Mouse (Mus musculus) CH12.LX (cell line): ENCODE results near the gene Samd5. TPM values are rescaled to one million over a fixed set of nuclear protein-coding genes. Genes with fewer than 3 reads are reported as not detected.

ENCODE experiments used
- DNase-seq: peaks from one replicate; pipeline ENCODE4 v3.0.0-alpha.2; 2013; ENCODE audit errors: extremely low read depth
- H3K27ac ChIP-seq: 2 replicates; pipeline ENCODE4 v1.5.1; 2012; ENCODE audit warnings: low read depth, mild to moderate bottlenecking, control low read depth, moderate library complexity; ENCODE audit not compliant: insufficient read depth
- H3K27me3 ChIP-seq: replicated peaks from 2 replicates; pipeline ENCODE3; 2012; ENCODE audit warnings: inconsistent platforms
- H3K36me3 ChIP-seq, 2 experiments: replicated peaks in 1 of 2; 2 replicates each; pipeline versions ENCODE3 to v1.6.1; 2012; ENCODE audit warnings: inconsistent platforms in 1 of 2, low read length in 1 of 2, mild to moderate bottlenecking in 1 of 2, mixed read lengths in 1 of 2, moderate library complexity in 1 of 2; ENCODE audit not compliant: control insufficient read depth in 1 of 2, insufficient read depth in 1 of 2
- H3K4me1 ChIP-seq, 2 experiments: 2 replicates each; pipeline ENCODE4 v1.6.1; 2012; ENCODE audit warnings: inconsistent platforms in 1 of 2, moderate library complexity in 1 of 2; ENCODE audit not compliant: insufficient read depth in 2 of 2, control insufficient read depth in 1 of 2
- H3K4me2 ChIP-seq: 2 replicates; pipeline ENCODE4 v1.6.1; 2012; ENCODE audit warnings: low read depth, mild to moderate bottlenecking, control low read depth; ENCODE audit not compliant: poor library complexity, insufficient read depth, severe bottlenecking
- H3K4me3 ChIP-seq, 3 experiments: fragments of 150-350 bp in 1 of 3; sonication (generic) in 1 of 3; replicated peaks in 1 of 3; 2 replicates each; pipeline versions ENCODE3 to v1.5.1; 2011 to 2012; ENCODE audit warnings: low read depth in 2 of 3, low read length in 2 of 3, mild to moderate bottlenecking in 2 of 3, moderate library complexity in 2 of 3, control low read depth in 1 of 3, improper control_type of control experiment in 1 of 3, inconsistent platforms in 1 of 3, mixed read lengths in 1 of 3; ENCODE audit not compliant: poor library complexity in 1 of 3
- H3K79me2 ChIP-seq: replicated peaks from 2 replicates; pipeline ENCODE4 v1.6.1; 2012; ENCODE audit warnings: mild to moderate bottlenecking, moderate library complexity; ENCODE audit not compliant: control insufficient read depth, poor library complexity, insufficient read depth, severe bottlenecking; ENCODE audit errors: extremely low read depth
- H3K9ac ChIP-seq: 2 replicates; pipeline ENCODE4 v1.6.1; 2012; ENCODE audit warnings: low read depth, mild to moderate bottlenecking, control low read depth, moderate library complexity; ENCODE audit not compliant: insufficient read depth
- H3K9me3 ChIP-seq: replicated peaks from 2 replicates; pipeline ENCODE3; 2012; ENCODE audit warnings: low read length, inconsistent platforms, mixed read lengths
- BHLHE40 ChIP-seq: IDR thresholded peaks from 2 replicates; pipeline ENCODE4 v1.6.1; 2011; ENCODE audit warnings: mild to moderate bottlenecking, low read depth, low read length, improper control_type of control experiment
- CHD1 ChIP-seq: IDR thresholded peaks from 2 replicates; pipeline ENCODE4 v1.6.1; 2012; ENCODE audit warnings: low read depth, low read length, improper control_type of control experiment, inconsistent platforms
- E2F4 ChIP-seq: IDR thresholded peaks from 2 replicates; pipeline ENCODE4 v1.6.1; 2011; ENCODE audit warnings: low read depth, low read length, improper control_type of control experiment; ENCODE audit not compliant: insufficient replicate concordance
- ETS1 ChIP-seq: conservative IDR thresholded peaks from 2 replicates; pipeline ENCODE4 v1.6.1; 2012; ENCODE audit warnings: low read depth, mild to moderate bottlenecking, inconsistent platforms, low read length, improper control_type of control experiment, moderate library complexity
- GABPA ChIP-seq: IDR thresholded peaks from 2 replicates; pipeline ENCODE4 v1.6.1; 2012; ENCODE audit warnings: low read depth, low read length, improper control_type of control experiment, inconsistent platforms; ENCODE audit not compliant: insufficient replicate concordance
- HCFC1 ChIP-seq: IDR thresholded peaks from 2 replicates; pipeline ENCODE4 v1.6.1; 2012; ENCODE audit warnings: low read depth, mild to moderate bottlenecking, inconsistent platforms, low read length, improper control_type of control experiment
- IRF4 ChIP-seq: IDR thresholded peaks from 2 replicates; pipeline ENCODE4 v1.6.1; 2014; ENCODE audit warnings: low read depth, mild to moderate bottlenecking, inconsistent platforms, low read length, improper control_type of control experiment
- JUND ChIP-seq: conservative IDR thresholded peaks from 2 replicates; pipeline ENCODE4 v1.6.1; 2011; ENCODE audit warnings: low read depth, low read length, improper control_type of control experiment
- MAFK ChIP-seq: IDR thresholded peaks from 2 replicates; pipeline ENCODE4 v1.6.1; 2011; ENCODE audit warnings: low read length, improper control_type of control experiment; ENCODE audit not compliant: insufficient replicate concordance
- MAZ ChIP-seq: IDR thresholded peaks from 2 replicates; pipeline ENCODE4 v1.6.1; 2012; ENCODE audit warnings: low read depth, mild to moderate bottlenecking, inconsistent platforms, low read length, improper control_type of control experiment, moderate library complexity
- NRF1 ChIP-seq: IDR thresholded peaks from 2 replicates; pipeline ENCODE4 v1.6.1; 2014; ENCODE audit warnings: low read depth, mild to moderate bottlenecking, inconsistent platforms, low read length, improper control_type of control experiment, moderate library complexity
- PAX5 ChIP-seq: IDR thresholded peaks from 2 replicates; pipeline ENCODE4 v1.6.1; 2012; ENCODE audit warnings: low read length, inconsistent platforms, mixed read lengths
- SIN3A ChIP-seq: IDR thresholded peaks from 2 replicates; pipeline ENCODE4 v1.6.1; 2012; ENCODE audit warnings: low read length, improper control_type of control experiment, inconsistent platforms
- SMC3 ChIP-seq: IDR thresholded peaks from 2 replicates; pipeline ENCODE4 v1.6.1; 2011; ENCODE audit warnings: low read depth, low read length, improper control_type of control experiment
- TBP ChIP-seq: conservative IDR thresholded peaks from 2 replicates; pipeline ENCODE4 v1.6.1; 2011; ENCODE audit warnings: low read depth, low read length, improper control_type of control experiment
- USF1 ChIP-seq: IDR thresholded peaks from 2 replicates; pipeline ENCODE4 v1.6.1; 2014; ENCODE audit warnings: low read depth, mild to moderate bottlenecking, inconsistent platforms, low read length, improper control_type of control experiment
- ZKSCAN1 ChIP-seq: IDR thresholded peaks from 2 replicates; pipeline ENCODE4 v1.6.1; 2012; ENCODE audit warnings: low read depth, inconsistent platforms, low read length, improper control_type of control experiment, borderline replicate concordance
- ZMIZ1 ChIP-seq: IDR thresholded peaks from 2 replicates; pipeline ENCODE4 v1.6.1; 2012; ENCODE audit warnings: low read depth, mild to moderate bottlenecking, inconsistent platforms, low read length, improper control_type of control experiment
- dilution Hi-C: fragments of 300-500 bp; cut with MboI; formaldehyde crosslinking; loops from 2 replicates; pipeline ENCODE4 v1.14.3; 2020; ENCODE audit warnings: low sequenced_read_pairs; ENCODE audit not compliant: extremely low pct_unique_long_range_greater_than_20kb, extremely low pct_ligation_motif_present
- in situ Hi-C: fragments of 300-500 bp; cut with MboI; formaldehyde crosslinking; loops from 3 replicates; pipeline ENCODE4 v1.14.3; 2019; ENCODE audit warnings: low sequenced_read_pairs, low pct_ligation_motif_present, low pct_unique_long_range_greater_than_20kb, mixed read lengths
- polyA plus RNA-seq: library from polyadenylated mRNA; unstranded; fragments of >175 nt; gene quantifications from 2 replicates; pipeline ENCODE4 v1.2.1, GENCODE M21; 2012; ENCODE audit warnings: low read depth; ENCODE audit not compliant: insufficient read length
- total RNA-seq, 2 experiments: library from RNA; depleted of rRNA; stranded (reverse); fragments of 300-350 nt in 1 of 2; fragments of >200 nt in 1 of 2; gene quantifications; 2 replicates each; pipeline ENCODE4 v1.2.3; 2012 to 2014

Gene Samd5
- total and polyA plus RNA-seq, 3 experiments = not detected

DNA sequence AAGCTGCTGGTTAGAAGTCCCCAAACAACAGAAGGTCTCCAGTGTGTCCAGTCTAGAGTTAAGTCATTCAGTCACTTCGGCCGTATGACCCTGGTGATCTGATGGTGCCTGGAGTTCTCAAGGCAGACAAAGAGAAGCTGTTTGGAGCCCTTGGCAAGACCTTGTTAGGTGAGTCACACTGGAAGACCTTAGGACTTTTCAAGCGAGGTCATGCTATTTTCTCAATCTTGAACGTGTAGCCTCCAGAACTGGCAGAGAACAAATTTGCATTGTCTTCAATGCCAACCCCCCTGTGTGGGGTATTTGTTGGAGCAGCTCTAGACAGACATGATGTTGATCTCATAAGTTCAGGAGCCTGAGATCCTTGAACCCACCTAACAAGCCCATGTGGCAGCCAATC, 6.2 kb downstream of the Samd5 start:
- H3K27ac ChIP-seq = no peak overlapping the region
- H3K79me2 ChIP-seq = no peaks in the 10 kb centered on the region
- in situ Hi-C loops = no loop called here
- H3K9me3 ChIP-seq = no peaks in the 10 kb centered on the region
- no peaks in the 10 kb centered on the region for H3K27me3 ChIP-seq
- TF ChIP-seq IRF4 = no peak
- TF ChIP-seq SIN3A = no peak
- dilution Hi-C loops = no loop called here
- no peaks in the 10 kb centered on the region for H3K4me1 ChIP-seq
- H3K4me2 ChIP-seq = no peak overlapping the region
- no peak for DNase-seq
- no peak overlapping the region for H3K4me3 ChIP-seq
- no peak overlapping the region for H3K9ac ChIP-seq
- H3K36me3 ChIP-seq = no peaks in the 10 kb centered on the region

DNA sequence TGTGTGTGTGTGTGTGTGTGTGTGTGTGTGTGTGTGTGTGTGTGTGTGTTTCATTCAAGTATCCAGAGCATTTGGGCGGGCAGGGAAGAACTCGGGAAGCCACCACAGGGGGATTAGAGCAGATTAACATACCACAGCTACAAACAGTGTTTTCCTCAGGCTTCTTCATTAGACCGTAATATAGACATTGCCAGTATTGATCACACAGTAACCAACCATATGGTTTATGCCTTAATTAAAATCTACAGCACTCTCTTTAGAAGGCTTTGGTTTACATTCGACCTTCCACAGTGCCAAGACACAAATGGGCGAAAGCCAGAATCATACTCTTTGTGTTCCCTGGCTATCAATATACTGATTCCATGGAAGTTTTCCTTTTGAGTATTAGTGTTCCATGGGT, 22.1 kb downstream of the Samd5 start:
- no peak overlapping the region for H3K9ac ChIP-seq
- no peaks in the 10 kb centered on the region for H3K36me3 ChIP-seq
- H3K27ac ChIP-seq = no peak overlapping the region
- no peaks in the 10 kb centered on the region for H3K9me3 ChIP-seq
- H3K27me3 ChIP-seq = no peaks in the 10 kb centered on the region
- no peaks in the 10 kb centered on the region for H3K79me2 ChIP-seq
- DNase-seq = no peak
- dilution Hi-C loops = no loop called here
- H3K4me3 ChIP-seq = no peak overlapping the region
- TF ChIP-seq GABPA (no peak), ZMIZ1 (no peak), SMC3 (no peak), ETS1 (no peak), MAZ (no peak), CHD1 (no peak), MAFK (no peak), ZKSCAN1 (no peak), E2F4 (no peak), IRF4 (no peak), PAX5 (no peak), NRF1 (no peak), USF1 (no peak), BHLHE40 (no peak), TBP (no peak), HCFC1 (no peak), JUND (no peak)
- in situ Hi-C loops = no loop called here
- 0 out of 4 replicates have a peak, but pooled peaks cover 0 to 4% of the 10 kb centered on the region in 2 experiments for H3K4me1 ChIP-seq
- H3K4me2 ChIP-seq = no peak overlapping the region
